Mouse (Mus musculus) urinary bladder, postnatal 25 days (tissue): ENCODE data around the gene Ndufs7.
A peak's percentile ranks its signal among the peaks of the same experiment; 100 is the strongest.
"Not testable (repeated sequence)": the region's sequence is repeated elsewhere in the genome, so short reads cannot be mapped to it uniquely, and the experiment has no call there.

ENCODE experiments used
- DNase-seq: peaks from one replicate; pipeline ENCODE4 v3.0.0; 2022; ENCODE audit warnings: low spot score

The Ndufs7 gene

GRCm38 (mm10) chr10:80248971-80249640 is at the start of gene Ndufs7:
TSS of gene Ndufs7 (plus strand) at chr10:80249121.
- peak; percentile 91 for DNase-seq

- DNase-seq: peak; percentile 75
These were observed 49.4 kb upstream of the Ndufs7 start for GRCm38 (mm10) chr10:80199440-80200008.

GRCm38 (mm10) chr10:80200485-80200884 is 48.4 kb upstream of the Ndufs7 start:
- no peak for DNase-seq

- no peak for DNase-seq
These were observed 44.9 kb upstream of the Ndufs7 start for GRCm38 (mm10) chr10:80204055-80204454.

DNA sequence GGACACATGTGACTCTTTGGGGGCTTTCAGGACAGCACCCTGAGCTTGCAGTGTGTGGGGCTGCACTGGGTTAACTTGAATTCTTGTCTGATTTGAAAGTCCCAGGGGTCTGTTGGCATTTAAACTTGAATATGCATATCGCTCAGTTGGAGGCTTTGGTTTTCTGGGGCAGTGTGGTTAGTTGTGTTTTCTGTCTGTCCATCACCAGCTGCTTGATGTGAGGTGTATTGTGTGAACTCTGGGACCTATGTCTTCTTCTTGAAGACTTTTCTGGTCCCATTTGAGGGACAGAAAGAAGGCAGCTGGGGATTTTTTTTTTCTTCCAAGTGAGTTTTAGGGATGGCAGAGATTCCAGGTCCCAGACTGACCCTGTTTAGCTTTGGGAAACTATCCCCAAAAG is 41.7 kb upstream of the Ndufs7 start:
- DNase-seq: no peak

- DNase-seq: no peak
These were observed 41.2 kb upstream of the Ndufs7 start for GRCm38 (mm10) chr10:80207676-80208075.

GRCm38 (mm10) chr10:80208248-80208647 is 40.7 kb upstream of the Ndufs7 start:
- no peak for DNase-seq

DNA sequence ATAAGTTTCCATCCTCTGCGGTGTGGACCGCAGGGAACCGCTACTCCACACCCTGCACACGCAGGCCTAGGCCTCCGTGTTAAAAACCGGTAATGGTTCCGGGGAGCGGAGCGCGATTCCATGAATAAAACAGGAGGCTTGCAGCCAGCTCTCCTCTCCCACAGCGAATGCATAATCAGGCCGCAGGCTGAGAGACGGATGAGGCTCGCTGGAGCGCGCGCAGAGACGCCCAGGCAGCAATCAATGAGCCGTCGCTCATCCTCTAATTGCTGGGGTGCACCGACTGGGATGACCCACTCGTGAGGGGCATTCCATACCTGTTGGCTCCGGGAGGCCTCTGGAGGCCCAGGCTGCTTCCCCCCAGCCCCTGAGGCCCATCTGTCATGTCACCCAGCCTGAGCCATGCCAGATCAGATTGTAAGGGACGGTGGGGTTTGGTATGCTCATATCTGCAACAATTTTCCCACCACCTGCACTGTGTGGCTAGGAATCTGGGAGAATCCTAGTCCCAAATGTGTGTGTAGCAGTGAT is 40.0 kb upstream of the Ndufs7 start:
- no peak for DNase-seq

- not testable (repeated sequence) for DNase-seq
These were observed 37.3 kb upstream of the Ndufs7 start for GRCm38 (mm10) chr10:80211547-80212103.

DNA sequence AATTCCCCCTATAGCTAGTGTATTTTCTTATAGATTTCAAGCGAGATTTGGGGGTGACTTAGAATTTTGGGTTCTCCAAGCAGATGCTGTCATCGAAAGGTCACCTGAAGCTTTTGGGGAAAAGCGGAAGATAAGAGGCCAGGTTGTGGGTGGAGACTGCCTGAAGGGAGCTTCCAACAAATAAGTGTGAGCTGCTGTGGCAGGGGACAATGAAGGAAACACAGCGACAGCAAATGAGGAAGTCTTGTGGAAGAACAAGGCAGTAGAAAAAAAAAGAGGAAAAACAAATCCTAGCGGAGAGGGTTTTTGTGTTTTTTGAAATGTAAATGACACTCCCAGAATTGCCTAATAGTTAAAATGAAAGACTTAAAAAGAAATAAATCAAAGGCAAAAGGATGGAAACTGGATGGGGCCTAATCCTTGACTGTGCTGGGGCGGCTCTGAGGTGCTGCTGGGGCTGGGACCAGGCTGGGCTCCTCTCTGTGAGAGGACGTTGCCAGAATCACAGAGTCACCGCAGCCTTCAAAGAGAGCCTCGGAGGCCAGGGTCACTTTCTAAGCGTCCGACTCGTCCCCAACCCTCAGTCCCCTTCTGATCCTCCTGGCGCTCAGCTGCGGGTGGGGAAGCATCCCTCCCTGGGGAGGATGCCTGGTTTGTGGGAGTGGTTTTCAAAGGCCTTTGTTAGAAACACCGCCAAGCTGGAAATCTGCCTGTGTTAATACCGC is 33.7 kb upstream of the Ndufs7 start:
- DNase-seq: no peak

DNA sequence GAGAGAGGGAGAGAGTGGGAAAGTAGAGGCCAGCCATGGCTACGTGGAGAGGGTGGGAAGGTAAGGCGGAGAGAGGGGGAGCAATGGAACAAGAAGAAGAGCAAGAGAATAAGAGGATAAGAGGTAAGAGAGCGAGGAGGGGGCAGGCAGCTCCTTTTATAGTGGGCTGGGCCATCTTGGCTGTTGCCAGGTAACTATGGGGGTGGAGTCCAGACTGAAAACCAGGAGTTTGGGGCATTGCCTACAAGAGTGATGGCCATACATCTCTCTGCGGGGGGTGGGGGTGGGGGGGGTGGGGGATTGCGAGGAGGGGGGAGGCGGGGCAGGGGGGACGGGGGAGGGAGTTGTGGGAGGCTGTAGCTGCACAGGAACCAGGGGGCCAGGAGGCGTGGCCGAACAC is 28.2 kb upstream of the Ndufs7 start:
- no peak for DNase-seq

GRCm38 (mm10) chr10:80223137-80223536 is 25.8 kb upstream of the Ndufs7 start:
- DNase-seq: not testable (repeated sequence)

DNA sequence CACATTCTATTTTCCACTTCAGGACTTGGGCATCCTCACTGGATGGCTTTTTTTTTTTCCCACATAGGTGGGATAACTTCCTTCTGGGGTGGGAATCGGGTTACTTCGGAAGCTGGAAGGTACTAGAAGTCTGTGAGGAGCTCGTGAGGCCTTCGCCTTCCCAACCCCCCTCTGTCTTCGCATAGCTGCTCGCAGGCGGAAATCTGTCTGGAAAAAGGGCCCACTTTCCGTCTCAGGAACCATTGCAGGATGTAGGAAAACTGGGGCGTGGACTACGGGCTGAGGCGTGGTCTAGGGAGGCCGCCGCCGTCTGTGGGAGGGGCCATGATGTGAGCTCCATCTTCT is 22.9 kb upstream of the Ndufs7 start:
- no peak for DNase-seq

GRCm38 (mm10) chr10:80226416-80227165 is 22.3 kb upstream of the Ndufs7 start, which contains the start of gene Mum1:
TSS of gene Mum1 (plus strand) at chr10:80226434.
- DNase-seq: peak; percentile 96

GRCm38 (mm10) chr10:80227166-80227539 is 21.8 kb upstream of the Ndufs7 start:
- DNase-seq: no peak

- DNase-seq: no peak
These were observed 20.8 kb upstream of the Ndufs7 start for GRCm38 (mm10) chr10:80227877-80228775.

DNA sequence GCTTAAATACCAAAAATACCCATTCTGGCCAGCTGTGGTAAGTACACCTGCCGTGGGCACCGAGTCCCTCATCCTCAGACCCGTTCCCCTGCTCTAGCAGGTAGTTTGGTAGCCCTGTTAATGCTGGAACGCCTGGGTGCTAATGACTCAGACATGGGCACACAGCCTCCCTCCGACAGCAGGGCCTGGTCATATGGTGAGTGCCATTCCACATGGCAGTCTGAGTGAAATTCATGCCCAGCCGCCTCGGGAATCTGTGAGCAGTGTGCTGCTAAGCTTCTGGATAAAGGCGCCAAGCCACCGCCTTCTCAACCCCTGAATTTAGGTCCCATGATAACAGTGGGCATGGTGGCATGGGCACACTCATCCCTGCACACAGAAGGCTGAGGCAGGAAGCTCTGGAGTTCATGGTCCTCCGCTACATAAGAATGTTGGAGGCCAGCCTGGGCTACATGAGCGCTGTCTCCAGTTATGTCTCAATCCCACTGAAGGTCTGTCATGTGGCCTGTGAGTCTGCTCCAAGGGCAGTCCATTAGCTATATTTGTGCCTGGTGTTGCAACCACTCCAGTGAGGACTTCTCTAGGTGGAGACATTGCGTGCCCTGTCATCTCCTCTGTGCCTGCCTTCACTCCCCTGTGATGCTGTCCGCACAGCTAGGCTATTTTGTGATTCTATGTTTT is 12.6 kb upstream of the Ndufs7 start:
- DNase-seq: no peak

GRCm38 (mm10) chr10:80237020-80237419 is 11.9 kb upstream of the Ndufs7 start:
- no peak for DNase-seq

DNA sequence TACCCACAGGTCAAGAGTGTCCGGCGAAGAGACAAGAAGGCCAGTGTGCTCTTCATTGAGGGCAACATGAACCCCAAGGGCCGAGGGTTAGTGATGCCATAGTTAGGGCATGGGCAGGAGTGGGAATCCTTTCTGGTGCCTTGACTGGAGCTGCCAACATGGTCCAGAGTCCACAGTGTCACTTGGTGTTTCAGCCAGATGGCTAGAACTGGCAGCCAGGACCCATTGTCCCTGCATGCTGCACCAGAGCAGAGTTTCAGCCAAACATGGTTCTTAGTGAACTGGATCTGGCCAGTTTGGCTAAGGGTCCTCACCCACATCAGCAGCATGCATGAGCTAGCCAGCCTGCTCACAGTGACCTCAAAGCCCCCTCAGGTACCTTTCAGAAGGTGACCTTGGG is 10.6 kb upstream of the Ndufs7 start:
- no peak for DNase-seq

- no peak for DNase-seq
These were observed 9.1 kb upstream of the Ndufs7 start for GRCm38 (mm10) chr10:80239791-80240190.
